Mouse (Mus musculus) heart, postnatal 0 days (tissue): ENCODE data around the gene Olfr1310. TPM values are rescaled to one million over a fixed set of nuclear protein-coding genes. Genes with fewer than 3 reads are reported as not detected.
"Not testable (repeated sequence)": the region's sequence is repeated elsewhere in the genome, so short reads cannot be mapped to it uniquely, and the experiment has no call there.

ENCODE experiments used
- ATAC-seq: fragments of 200-750 bp; cut with Nextera tagmentation; 2 replicates; pipeline ENCODE4 v1.8.0; 2017; ENCODE audit warnings: low read depth, moderate number of reproducible peaks, moderate library complexity; ENCODE audit not compliant: insufficient read depth
- DNase-seq: peaks from one replicate; pipeline ENCODE4 v3.0.0-alpha.2; 2016; ENCODE audit warnings: low spot score
- H3K27ac ChIP-seq: fragments of 300-500 bp; sonication (generic); 2 replicates; pipeline ENCODE4 v1.5.1; 2014; ENCODE audit warnings: low read depth, mild to moderate bottlenecking
- H3K27me3 ChIP-seq: fragments of 300-500 bp; sonication (generic); 2 replicates; pipeline ENCODE4 v1.6.1; 2014; ENCODE audit warnings: low read length, mixed read lengths; ENCODE audit not compliant: control insufficient read depth, insufficient read depth
- H3K36me3 ChIP-seq: fragments of 300-500 bp; sonication (generic); replicated peaks from 2 replicates; pipeline ENCODE4 v1.6.1; 2014; ENCODE audit warnings: low read length, mixed read lengths; ENCODE audit not compliant: control insufficient read depth, insufficient read depth
- H3K4me1 ChIP-seq: fragments of 300-500 bp; sonication (generic); 2 replicates; pipeline ENCODE4 v1.6.1; 2014; ENCODE audit warnings: antibody characterized with exemption; ENCODE audit not compliant: control insufficient read depth, insufficient read depth
- H3K4me2 ChIP-seq: fragments of 300-500 bp; sonication (generic); 2 replicates; pipeline ENCODE4 v1.6.1; 2014; ENCODE audit warnings: low read depth, mild to moderate bottlenecking, low read length, moderate library complexity
- H3K4me3 ChIP-seq: fragments of 300-500 bp; sonication (generic); 2 replicates; pipeline ENCODE4 v1.5.1; 2014; ENCODE audit warnings: low read depth, low read length
- H3K9ac ChIP-seq: fragments of 300-500 bp; sonication (generic); replicated peaks from 2 replicates; pipeline ENCODE4 v1.6.1; 2014; ENCODE audit warnings: low read depth, low read length, mixed read lengths
- H3K9me3 ChIP-seq: fragments of 300-500 bp; sonication (generic); replicated peaks from 2 replicates; pipeline ENCODE4 v1.6.1; 2016; ENCODE audit warnings: low read length; ENCODE audit not compliant: control insufficient read depth
- CTCF ChIP-seq: IDR thresholded peaks from 2 replicates; pipeline ENCODE4 v1.5.1; 2016; ENCODE audit warnings: antibody characterized with exemption, control low read depth, low read depth
- EP300 ChIP-seq: IDR thresholded peaks from 2 replicates; pipeline ENCODE4 v1.6.1; 2016; ENCODE audit warnings: antibody characterized with exemption, low read depth
- WGBS: fragments of 180-500 bp; shearing (Covaris S2); extraction: QIAGEN DNeasy Blood & Tissue Kit; methylation state at CpG from one replicate; pipeline ENCODE4 v1.1.7; 2014; 5-methylcytosine and 5-hydroxymethylcytosine counted together
- polyA plus RNA-seq: library from polyadenylated mRNA; unstranded; fragments of >200 nt; fragmentation: Nextera tagmentation; extraction: Ambion mirVana; gene quantifications from 2 replicates; pipeline ENCODE4 v1.2.1, GENCODE M21; 2015
- total RNA-seq: library from RNA; depleted of rRNA; stranded (reverse); fragments of >200 nt; gene quantifications from 2 replicates; pipeline ENCODE4 v1.2.3, GENCODE M21; 2014; ENCODE audit warnings: low replicate concordance; rRNA removed

Gene Olfr1310
- total RNA-seq = not detected in 2 replicates
- not detected in 2 replicates for polyA plus RNA-seq

DNA sequence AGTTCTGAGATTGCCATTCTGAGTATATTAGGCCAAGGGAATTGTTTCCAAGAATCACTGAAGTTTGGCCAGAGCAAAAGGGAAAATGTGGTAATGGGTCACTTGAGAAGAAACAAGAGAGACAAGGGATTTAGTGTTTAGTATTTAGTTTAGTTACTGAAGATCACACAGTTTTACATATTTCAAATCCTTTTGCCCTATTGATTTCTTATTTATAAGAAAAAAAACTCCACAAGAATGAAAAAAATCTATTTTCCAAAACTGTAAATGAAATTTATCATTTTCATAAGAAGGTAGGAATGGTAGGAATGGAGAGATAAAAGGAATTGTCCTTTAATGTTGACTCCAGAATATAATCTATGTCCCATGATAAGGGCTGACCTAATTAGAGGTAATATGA lies at the start of gene Olfr1310:
Gene Olfr1310 (minus strand): TSS at position 101 of the 400 bp plus-strand sequence.
- TF ChIP-seq EP300 = no peak
- TF ChIP-seq CTCF = no peak
- Histone ChIP-seq H3K36me3 (no peaks in the 10 kb centered on the region), H3K9me3 (no peaks in the 10 kb centered on the region), H3K4me2 (no peak within 1 kb of the TSS), H3K9ac (no peak within 1 kb of the TSS), H3K4me1 (no peaks in the 10 kb centered on the region), H3K27ac (no peak within 1 kb of the TSS), H3K4me3 (no peak within 1 kb of the TSS), H3K27me3 (no peaks in the 10 kb centered on the region)
- ATAC-seq (no peak), DNase-seq (no peak)

DNA sequence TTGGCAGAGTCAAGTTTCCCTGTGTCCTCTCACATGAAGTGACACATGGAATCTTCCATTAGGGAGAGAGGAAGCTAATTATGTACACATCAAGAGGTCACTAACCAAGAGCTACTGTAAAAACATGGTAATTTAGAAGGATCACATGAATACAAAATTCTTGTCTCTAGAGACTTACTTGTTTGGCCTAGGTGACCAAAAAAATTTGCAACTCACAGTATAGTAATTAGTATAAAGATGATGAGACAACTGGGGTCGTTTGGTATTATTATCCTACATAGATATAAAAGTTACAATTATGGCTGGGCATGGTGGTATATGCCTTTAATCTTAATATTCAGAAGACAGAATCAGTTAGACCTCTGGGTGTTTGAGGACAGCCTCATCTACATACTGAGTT lies 37.6 kb upstream of the Olfr1310 start, which contains the start of gene Olfr1312:
Gene Olfr1312 (minus strand): TSS at position 101 of the 400 bp plus-strand sequence.
- DNase-seq = no peak
- Histone ChIP-seq H3K4me2 (no peak within 1 kb of the TSS), H3K9me3 (no peaks in the 10 kb centered on the region), H3K27ac (no peak within 1 kb of the TSS), H3K36me3 (no peaks in the 10 kb centered on the region), H3K4me1 (no peaks in the 10 kb centered on the region), H3K27me3 (no peaks in the 10 kb centered on the region), H3K4me3 (no peak within 1 kb of the TSS), H3K9ac (no peak within 1 kb of the TSS)
- 13% methylated on average over 1 of the region's 1 CpGs for WGBS
- no peak for ATAC-seq
- TF ChIP-seq CTCF (no peak), EP300 (no peak)

DNA sequence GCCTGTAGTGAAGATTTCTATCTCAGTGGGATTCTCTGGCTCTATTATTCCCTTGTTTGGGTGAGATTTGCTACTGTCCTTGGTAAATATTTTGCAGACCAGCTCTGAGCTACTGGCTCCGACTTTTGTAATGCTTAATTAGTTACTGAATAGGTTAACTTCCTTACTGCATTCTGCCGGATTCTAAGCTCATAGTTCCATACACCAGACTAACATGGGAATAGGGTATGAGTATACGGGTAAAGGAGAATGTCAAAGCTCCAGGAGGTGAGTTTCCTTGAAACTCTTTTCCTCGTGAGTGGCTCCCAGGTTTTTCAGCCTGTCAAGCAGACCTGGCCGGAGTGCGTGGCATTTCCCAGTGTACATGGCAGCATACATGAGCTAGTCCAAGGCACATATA lies 14.5 kb upstream of the Olfr1310 start:
- H3K4me1 ChIP-seq, H3K9me3 ChIP-seq, DNase-seq, H3K9ac ChIP-seq, H3K36me3 ChIP-seq, H3K27me3 ChIP-seq, ATAC-seq, H3K4me3 ChIP-seq, H3K27ac ChIP-seq, H3K4me2 ChIP-seq: not testable (repeated sequence)
- 39% methylated on average over 6 of the region's 6 CpGs for WGBS

DNA sequence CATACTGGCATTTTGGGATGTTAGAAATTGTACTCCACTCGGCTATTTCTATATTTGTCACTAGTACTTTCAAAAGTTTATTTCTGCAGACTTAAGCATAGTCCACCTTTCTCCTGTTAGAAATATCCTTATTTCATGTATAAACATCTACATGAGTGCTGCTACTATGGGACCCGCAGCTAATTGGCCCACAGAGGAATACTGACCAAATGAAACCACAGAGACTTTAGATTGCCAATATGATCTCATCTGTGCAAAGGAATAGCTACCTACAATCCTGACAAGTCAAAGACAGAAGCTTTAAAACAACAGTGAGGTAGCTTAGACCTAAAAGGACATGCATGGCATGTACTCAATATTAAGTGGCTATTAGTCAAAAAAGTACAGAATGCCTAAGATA lies 11.8 kb upstream of the Olfr1310 start, which contains the start of gene Olfr1311:
Gene Olfr1311 (minus strand): TSS at position 101 of the 400 bp plus-strand sequence.
- Histone ChIP-seq H3K9me3 (no peaks in the 10 kb centered on the region), H3K27ac (no peak within 1 kb of the TSS), H3K4me2 (no peak within 1 kb of the TSS), H3K4me3 (no peak within 1 kb of the TSS), H3K4me1 (no peaks in the 10 kb centered on the region), H3K36me3 (no peaks in the 10 kb centered on the region), H3K9ac (no peak within 1 kb of the TSS), H3K27me3 (no peaks in the 10 kb centered on the region)
- WGBS = 74% methylated on average over 2 of the region's 2 CpGs
- DNase-seq (no peak), ATAC-seq (no peak)
- TF ChIP-seq EP300 (no peak), CTCF (no peak)

DNA sequence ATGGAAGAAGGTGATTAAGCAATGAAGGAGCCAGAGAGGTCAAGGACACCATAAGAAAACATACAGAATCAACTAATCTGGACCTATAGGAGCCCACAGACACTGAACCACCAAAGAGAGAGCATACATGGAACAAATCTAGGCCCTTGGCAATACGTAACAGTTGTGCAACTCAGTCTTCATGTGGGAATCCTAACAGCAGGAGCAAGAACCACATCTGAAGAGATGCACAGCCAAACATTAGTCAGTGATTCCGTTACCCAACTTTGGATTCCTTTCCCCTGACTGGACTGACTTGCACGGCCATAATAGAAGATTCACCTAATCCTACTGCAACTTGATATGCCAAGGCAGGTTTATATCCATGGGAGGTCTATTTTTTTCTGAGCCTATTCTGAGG lies 2.4 kb upstream of the Olfr1310 start:
- no peaks in the 10 kb centered on the region for H3K4me1 ChIP-seq
- no peaks in the 10 kb centered on the region for H3K9me3 ChIP-seq
- no peak overlapping the region for H3K27ac ChIP-seq
- H3K4me2 ChIP-seq = no peak overlapping the region
- 75% methylated on average over 3 of the region's 3 CpGs for WGBS
- H3K36me3 ChIP-seq = no peaks in the 10 kb centered on the region
- H3K4me3 ChIP-seq = no peak overlapping the region
- H3K9ac ChIP-seq = no peak overlapping the region
- ATAC-seq = no peak
- DNase-seq = no peak
- H3K27me3 ChIP-seq = no peaks in the 10 kb centered on the region
- TF ChIP-seq EP300 (no peak), CTCF (no peak)

DNA sequence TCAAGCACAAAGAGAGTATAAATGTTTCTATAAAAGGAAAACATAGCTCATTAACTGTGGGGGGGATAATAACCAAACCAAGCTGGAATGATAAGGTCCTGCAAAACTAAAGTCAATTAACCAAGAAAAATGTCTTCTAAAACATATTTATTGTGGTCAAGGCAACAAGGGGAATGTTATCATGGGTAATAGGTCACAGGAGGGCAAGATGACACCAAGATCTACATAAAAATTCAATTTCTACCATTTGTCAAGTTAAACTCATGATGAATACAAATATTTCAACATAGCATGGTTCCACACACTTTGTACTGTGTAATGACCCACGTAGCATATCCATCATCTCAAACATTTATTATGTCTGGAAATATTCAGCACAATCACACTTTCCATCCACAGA lies 22.3 kb downstream of the Olfr1310 start, which contains the start of gene Olfr1309:
Gene Olfr1309 (minus strand): TSS at position 101 of the 400 bp plus-strand sequence.
- no peak for ATAC-seq
- no peaks in the 10 kb centered on the region for H3K27me3 ChIP-seq
- no peaks in the 10 kb centered on the region for H3K9me3 ChIP-seq
- no peaks in the 10 kb centered on the region for H3K4me1 ChIP-seq
- H3K4me2 ChIP-seq = no peak within 1 kb of the TSS
- H3K27ac ChIP-seq = no peak within 1 kb of the TSS
- H3K9ac ChIP-seq = no peak within 1 kb of the TSS
- no peak within 1 kb of the TSS for H3K4me3 ChIP-seq
- H3K36me3 ChIP-seq = no peaks in the 10 kb centered on the region
- WGBS = 36% methylated on average over 1 of the region's 1 CpGs
- no peak for DNase-seq
- TF ChIP-seq EP300 (no peak), CTCF (no peak)
